Mouse (Mus musculus): ENCODE results near the gene Pgm2l1. TPM values are rescaled to one million over a fixed set of nuclear protein-coding genes. Genes with fewer than 3 reads are reported as not detected.

The Pgm2l1 gene
- polyA plus RNA-seq, 1 experiment from 2014 or later: 1.8 TPM

- 69% methylated on average over 14 of the region's 14 CpGs for whole genome bisulfite sequencing (ENCODE audit: insufficient replicate concordance)
- H3K27me3 ChIP-seq: 0 out of 2 replicates have a peak, but pooled peaks cover 6% of the 10 kb centered on the region
- H3K4me1 ChIP-seq (replicated peaks): peaks cover 4% of the 10 kb centered on the region
- no peak overlapping the region for H3K9ac ChIP-seq
- no peak for DNase-seq
- no peak for ATAC-seq (ENCODE audit: low read depth)
- no peak overlapping the region for H3K4me3 ChIP-seq (replicated peaks)
- no peak overlapping the region for H3K4me2 ChIP-seq
- H3K36me3 ChIP-seq: no peaks in the 10 kb centered on the region
- H3K9me3 ChIP-seq (replicated peaks): no peaks in the 10 kb centered on the region
- H3K27ac ChIP-seq: no peak overlapping the region
Measured at GRCm38 (mm10) chr7:100298861-100299510, 71.8 kb downstream of the Pgm2l1 start.

GRCm38 (mm10) chr7:100301390-100301789, 74.2 kb downstream of the Pgm2l1 start:
- Histone ChIP-seq H3K4me1 (replicated peaks) (peaks cover 4% of the 10 kb centered on the region), H3K9ac (no peak overlapping the region), H3K27me3 (0 out of 2 replicates have a peak, but pooled peaks cover 6% of the 10 kb centered on the region), H3K36me3 (no peaks in the 10 kb centered on the region), H3K9me3 (replicated peaks) (no peaks in the 10 kb centered on the region), H3K4me3 (replicated peaks) (no peak overlapping the region), H3K27ac (no peak overlapping the region), H3K4me2 (no peak overlapping the region)
- 55% methylated on average over 3 of the region's 3 CpGs for WGBS (ENCODE audit: insufficient replicate concordance)
- ATAC-seq (ENCODE audit: low read depth) (no peak), DNase-seq (no peak)

DNA sequence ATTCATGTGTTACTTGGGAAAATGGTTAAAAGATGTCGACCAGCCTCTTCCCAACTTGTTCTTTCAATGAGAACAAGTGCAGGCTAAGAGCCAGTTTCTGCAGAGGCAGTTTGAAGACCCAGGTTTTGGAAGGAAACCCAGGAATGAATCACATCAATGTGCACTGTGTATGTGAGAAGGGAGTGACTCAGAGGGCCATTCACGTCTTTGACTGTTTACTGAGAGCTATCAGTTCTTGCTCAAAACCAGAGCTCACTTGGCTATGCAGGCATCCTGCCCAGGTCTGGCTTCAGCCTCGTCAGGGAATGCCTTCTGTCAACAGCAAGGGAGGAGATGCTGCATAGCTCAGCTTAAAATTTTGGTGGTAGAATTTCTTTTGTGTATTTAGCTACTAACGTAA, 75.1 kb downstream of the Pgm2l1 start:
- no peaks in the 10 kb centered on the region for H3K9me3 ChIP-seq (replicated peaks)
- WGBS (ENCODE audit: insufficient replicate concordance): 41% methylated on average over 4 of the region's 4 CpGs
- peaks cover 4% of the 10 kb centered on the region for H3K4me1 ChIP-seq (replicated peaks)
- DNase-seq (no peak), ATAC-seq (ENCODE audit: low read depth) (no peak)
- H3K27ac ChIP-seq: no peak overlapping the region
- H3K4me2 ChIP-seq: no peak overlapping the region
- H3K4me3 ChIP-seq (replicated peaks): no peak overlapping the region
- H3K27me3 ChIP-seq: 0 out of 2 replicates have a peak, but pooled peaks cover 6% of the 10 kb centered on the region
- H3K36me3 ChIP-seq: no peaks in the 10 kb centered on the region
- H3K9ac ChIP-seq: no peak overlapping the region

- Histone ChIP-seq H3K27me3 (no peaks in the 10 kb centered on the region), H3K4me3 (replicated peaks) (no peak overlapping the region), H3K9ac (no peak overlapping the region), H3K27ac (no peak overlapping the region), H3K9me3 (replicated peaks) (no peaks in the 10 kb centered on the region), H3K4me2 (no peak overlapping the region), H3K4me1 (replicated peaks) (peaks cover 21% of the 10 kb centered on the region), H3K36me3 (no peaks in the 10 kb centered on the region)
- WGBS (ENCODE audit: insufficient replicate concordance): 78% methylated on average over 9 of the region's 9 CpGs
- ATAC-seq (ENCODE audit: low read depth) (no peak), DNase-seq (no peak)
Measured at GRCm38 (mm10) chr7:100305894-100306293, 78.7 kb downstream of the Pgm2l1 start.

- Histone ChIP-seq H3K4me1 (replicated peaks) (peaks cover 21% of the 10 kb centered on the region), H3K9me3 (replicated peaks) (no peaks in the 10 kb centered on the region), H3K27ac (no peak overlapping the region), H3K4me2 (no peak overlapping the region), H3K27me3 (no peaks in the 10 kb centered on the region), H3K36me3 (no peaks in the 10 kb centered on the region), H3K4me3 (replicated peaks) (no peak overlapping the region), H3K9ac (no peak overlapping the region)
- 62% methylated on average over 6 of the region's 6 CpGs for WGBS (ENCODE audit: insufficient replicate concordance)
- ATAC-seq (ENCODE audit: low read depth) (no peak), DNase-seq (no peak)
Measured at GRCm38 (mm10) chr7:100307872-100308653, 80.9 kb downstream of the Pgm2l1 start.

DNA sequence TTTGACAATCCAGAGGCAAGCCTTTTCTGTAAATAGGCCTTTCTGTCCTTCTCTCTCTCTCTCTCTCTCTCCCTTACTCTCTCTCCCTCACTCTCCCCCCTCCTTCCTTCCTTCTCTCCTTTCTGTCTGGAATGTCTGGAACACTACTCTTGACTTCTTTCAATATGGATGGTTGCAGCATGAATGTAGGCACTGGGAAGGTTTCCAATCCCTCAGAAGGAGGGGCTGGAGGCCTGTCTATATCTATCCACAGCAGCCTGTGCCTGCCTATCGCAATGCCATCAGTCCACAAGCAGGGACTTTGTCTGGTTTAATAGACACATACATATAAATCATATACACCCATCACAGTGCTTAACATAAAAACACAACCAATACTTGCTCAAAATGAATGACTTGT, 82.0 kb downstream of the Pgm2l1 start:
- Histone ChIP-seq H3K9ac (no peak overlapping the region), H3K27ac (no peak overlapping the region), H3K4me3 (replicated peaks) (no peak overlapping the region), H3K4me1 (replicated peaks) (peaks cover 24% of the 10 kb centered on the region), H3K4me2 (no peak overlapping the region), H3K36me3 (no peaks in the 10 kb centered on the region), H3K9me3 (replicated peaks) (no peaks in the 10 kb centered on the region), H3K27me3 (no peaks in the 10 kb centered on the region)
- ATAC-seq (ENCODE audit: low read depth): peak; percentile 47; the same call in 1 of the 2 replicates
- DNase-seq: no peak
- WGBS (ENCODE audit: insufficient replicate concordance): 50% methylated on average over 1 of the region's 1 CpGs

GRCm38 (mm10) chr7:100309679-100310078, 82.5 kb downstream of the Pgm2l1 start:
- ATAC-seq (ENCODE audit: low read depth) (no peak), DNase-seq (no peak)
- Histone ChIP-seq H3K27me3 (no peaks in the 10 kb centered on the region), H3K4me3 (replicated peaks) (no peak overlapping the region), H3K36me3 (no peaks in the 10 kb centered on the region), H3K27ac (no peak overlapping the region; the same call in 1 of the 2 replicates), H3K9me3 (replicated peaks) (no peaks in the 10 kb centered on the region), H3K4me2 (no peak overlapping the region), H3K4me1 (replicated peaks) (peaks cover 24% of the 10 kb centered on the region), H3K9ac (no peak overlapping the region; the same call in 1 of the 2 replicates)
- 38% methylated on average over 6 of the region's 6 CpGs for WGBS (ENCODE audit: insufficient replicate concordance)

GRCm38 (mm10) chr7:100310290-100310689, 83.1 kb downstream of the Pgm2l1 start:
- H3K27ac ChIP-seq: no peak overlapping the region

DNA sequence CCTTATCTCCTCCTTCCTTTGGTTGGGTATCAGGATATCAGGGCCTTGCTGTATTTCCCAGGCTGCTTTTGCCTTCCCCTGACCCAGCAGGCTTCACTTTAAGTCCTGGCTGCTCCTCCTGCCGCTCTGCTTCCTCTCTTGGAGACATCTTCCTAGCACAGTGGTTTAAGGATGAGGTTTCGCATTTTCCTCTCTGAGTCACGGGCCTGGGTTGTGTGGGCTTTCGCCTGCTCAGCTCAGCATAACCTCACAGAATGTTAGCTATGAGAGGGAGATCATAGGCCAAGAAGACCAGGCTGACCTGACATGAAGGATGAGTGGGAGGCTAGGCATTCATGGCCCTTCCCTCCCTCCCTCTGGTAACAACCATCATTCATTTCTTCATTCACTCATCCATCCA, 85.5 kb downstream of the Pgm2l1 start:
- Histone ChIP-seq H3K4me1 (replicated peaks) (peaks cover 44% of the 10 kb centered on the region), H3K9me3 (replicated peaks) (no peaks in the 10 kb centered on the region), H3K4me3 (replicated peaks) (no peak overlapping the region), H3K4me2 (no peak overlapping the region), H3K9ac (no peak overlapping the region), H3K27ac (no peak overlapping the region), H3K27me3 (no peaks in the 10 kb centered on the region), H3K36me3 (no peaks in the 10 kb centered on the region)
- DNase-seq (no peak), ATAC-seq (ENCODE audit: low read depth) (no peak)
- 41% methylated on average over 4 of the region's 4 CpGs for WGBS (ENCODE audit: insufficient replicate concordance)

More at GRCm38 (mm10) chr7:100310290-100310689, 83.1 kb downstream of the Pgm2l1 start:
- H3K9ac ChIP-seq: no peak overlapping the region
- no peak overlapping the region for H3K4me2 ChIP-seq
- no peak for ATAC-seq (ENCODE audit: low read depth)
- H3K4me3 ChIP-seq (replicated peaks): no peak overlapping the region
- H3K27me3 ChIP-seq: no peaks in the 10 kb centered on the region
- DNase-seq: no peak
- 58% methylated on average over 12 of the region's 12 CpGs for WGBS (ENCODE audit: insufficient replicate concordance)
- H3K36me3 ChIP-seq: no peaks in the 10 kb centered on the region
- H3K4me1 ChIP-seq (replicated peaks): peaks cover 24% of the 10 kb centered on the region
- no peaks in the 10 kb centered on the region for H3K9me3 ChIP-seq (replicated peaks)

DNA sequence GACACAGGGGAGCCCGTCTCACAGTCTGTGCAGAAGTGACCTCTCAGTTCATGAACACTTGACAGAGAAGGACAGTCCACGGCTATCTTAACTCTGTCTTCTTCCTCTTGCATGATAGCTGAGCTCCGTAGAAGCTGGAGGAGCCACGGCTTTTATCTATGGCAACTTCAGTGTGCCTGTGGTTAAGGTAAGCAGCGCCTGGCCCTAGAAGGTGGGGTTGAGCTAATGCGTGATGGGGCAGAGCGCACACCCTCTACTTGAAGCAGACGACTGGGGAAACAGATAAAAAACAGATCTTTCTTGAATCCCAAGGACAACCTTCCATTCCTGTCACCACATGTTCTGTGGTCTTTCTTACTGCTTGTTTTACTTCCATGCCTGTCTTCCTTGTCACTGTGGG, 89.7 kb downstream of the Pgm2l1 start:
- Histone ChIP-seq H3K9me3 (replicated peaks) (no peaks in the 10 kb centered on the region), H3K4me3 (replicated peaks) (no peak overlapping the region), H3K27me3 (no peaks in the 10 kb centered on the region), H3K36me3 (no peaks in the 10 kb centered on the region), H3K9ac (no peak overlapping the region), H3K4me1 (replicated peaks) (peaks cover 31% of the 10 kb centered on the region), H3K27ac (peak overlapping the region; percentile 40), H3K4me2 (peak overlapping the region; percentile 10)
- WGBS (ENCODE audit: insufficient replicate concordance): 26% methylated on average over 8 of the region's 8 CpGs
- DNase-seq (peak; percentile 21), ATAC-seq (ENCODE audit: low read depth) (peak; percentile 89)

- Histone ChIP-seq H3K4me2 (peak overlapping the region; percentile 10; the same call in 1 of the 2 replicates), H3K9me3 (replicated peaks) (no peaks in the 10 kb centered on the region), H3K27ac (peak overlapping the region; percentile 40)
Measured at GRCm38 (mm10) chr7:100317534-100317933, 90.3 kb downstream of the Pgm2l1 start.

More at GRCm38 (mm10) chr7:100317534-100317933, 90.3 kb downstream of the Pgm2l1 start:
- ATAC-seq (ENCODE audit: low read depth) (peak; percentile 74), DNase-seq (peak; percentile 12)
- no peak overlapping the region for H3K9ac ChIP-seq
- no peak overlapping the region for H3K4me3 ChIP-seq (replicated peaks)
- peaks cover 31% of the 10 kb centered on the region for H3K4me1 ChIP-seq (replicated peaks)
- no peaks in the 10 kb centered on the region for H3K36me3 ChIP-seq
- 75% methylated on average over 5 of the region's 5 CpGs for WGBS (ENCODE audit: insufficient replicate concordance)
- no peaks in the 10 kb centered on the region for H3K27me3 ChIP-seq
